Mouse (Mus musculus): ENCODE measurements around the gene Selenof. TPM values are rescaled to one million over a fixed set of nuclear protein-coding genes. Genes with fewer than 3 reads are reported as not detected.

Gene Selenof
- polyA plus RNA-seq, 1 experiment = 491 TPM

GRCm38 (mm10) chr3:144642141-144642540 lies 72.0 kb downstream of the Selenof start:
- no peak for DNase-seq (ENCODE audit: low spot score)

GRCm38 (mm10) chr3:144643301-144643871 lies 73.3 kb downstream of the Selenof start:
- DNase-seq (ENCODE audit: low spot score) = no peak

- DNase-seq (ENCODE audit: low spot score) = no peak
Observed at GRCm38 (mm10) chr3:144644202-144644601, 74.1 kb downstream of the Selenof start.

Other genes with a start within 250 kb of the Selenof start
- gene Hs2st1, start 123 bp upstream of the Selenof start, polyA plus RNA-seq (2012; rRNA removed) = 9.8 and 11.5 TPM in 2 replicates
- 27.1 and 47.8 TPM in 2 replicates for gene Sh3glb1, start 150.0 kb downstream of the Selenof start, polyA plus RNA-seq (2012; rRNA removed)
- gene Clca3a1, start 190.7 kb downstream of the Selenof start, polyA plus RNA-seq (2012; rRNA removed) = 25.0 and 34.0 TPM in 2 replicates
- 15.2 and 18.6 TPM in 2 replicates for gene Clca3a2, start 249.2 kb downstream of the Selenof start, polyA plus RNA-seq (2012; rRNA removed)